Mouse (Mus musculus): ENCODE data around the gene Ugt1a10.
"Not testable (repeated sequence)": the region's sequence is repeated elsewhere in the genome, so short reads cannot be mapped to it uniquely, and the experiment has no call there.

Gene Ugt1a10

DNA sequence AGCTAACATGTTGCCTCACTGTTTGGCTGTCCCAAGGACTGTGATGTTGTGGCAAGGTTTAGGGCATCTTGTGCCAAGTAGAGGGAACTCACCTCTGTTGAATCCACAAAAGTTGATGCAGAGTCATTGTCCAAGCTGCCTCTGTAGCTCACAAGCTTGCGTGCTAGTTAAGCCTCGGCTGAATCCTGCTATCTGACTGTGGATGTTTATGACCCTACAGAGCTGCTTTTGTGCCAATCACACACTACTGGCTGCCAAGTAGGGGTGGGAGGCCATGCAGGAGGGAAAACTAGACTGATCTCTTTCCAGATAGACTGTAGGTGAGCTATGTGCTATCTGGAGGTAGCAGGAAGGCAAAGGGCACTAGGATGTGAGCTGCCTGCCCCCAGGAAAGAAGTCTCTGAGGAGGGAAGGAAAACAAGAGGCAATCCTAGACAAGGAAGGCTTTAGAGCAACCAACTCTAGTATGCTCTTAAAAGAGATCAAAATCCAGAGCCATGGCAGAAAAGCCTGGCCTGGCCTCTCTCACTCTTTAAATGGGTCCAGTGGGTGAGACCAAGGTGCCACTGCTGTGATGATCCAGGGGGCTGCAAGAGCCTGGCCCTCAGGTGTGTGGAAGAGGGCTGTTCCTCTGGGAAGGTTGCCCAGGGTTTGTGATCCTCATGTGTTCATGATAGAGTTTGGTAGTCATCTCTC is 158.7 kb downstream of the Ugt1a10 start:
- in situ Hi-C loops (cut with MboI, MseI), result no loop called here

- in situ Hi-C loops (cut with MboI, MseI), result no loop called here
Measured at GRCm38 (mm10) chr1:88214462-88214952, 159.3 kb downstream of the Ugt1a10 start.

GRCm38 (mm10) chr1:88215466-88216380 is 160.5 kb downstream of the Ugt1a10 start:
- in situ Hi-C loops (cut with MboI, MseI), result no loop called here

GRCm38 (mm10) chr1:88216551-88216950 is 161.4 kb downstream of the Ugt1a10 start:
- in situ Hi-C loops (cut with MboI, MseI), result no loop called here

- in situ Hi-C loops (cut with MboI, MseI), result no loop called here
Measured at GRCm38 (mm10) chr1:88217144-88217543, 162.0 kb downstream of the Ugt1a10 start.

DNA sequence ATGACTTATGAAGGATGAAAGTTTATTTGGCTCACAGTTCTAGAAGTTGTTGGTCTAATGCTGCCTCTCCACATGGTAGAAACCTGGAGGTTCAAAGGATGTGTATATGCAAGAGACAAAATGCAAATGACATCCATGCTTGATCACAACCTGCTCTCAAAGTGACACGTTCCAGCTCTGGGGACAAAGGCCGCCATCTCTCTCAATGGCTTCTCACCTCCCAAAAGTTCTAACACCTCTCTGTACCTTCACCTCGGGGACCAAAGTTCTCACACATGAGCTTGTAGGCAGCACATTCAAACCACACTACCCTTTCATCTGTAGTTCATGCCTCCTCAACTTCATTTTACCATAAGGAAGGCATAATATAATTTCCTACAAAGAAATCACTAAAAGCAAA is 162.4 kb downstream of the Ugt1a10 start:
- in situ Hi-C loops (cut with MboI, MseI), result no loop called here

GRCm38 (mm10) chr1:88218051-88218450 is 162.9 kb downstream of the Ugt1a10 start:
- in situ Hi-C loops (cut with MboI, MseI), result no loop called here

DNA sequence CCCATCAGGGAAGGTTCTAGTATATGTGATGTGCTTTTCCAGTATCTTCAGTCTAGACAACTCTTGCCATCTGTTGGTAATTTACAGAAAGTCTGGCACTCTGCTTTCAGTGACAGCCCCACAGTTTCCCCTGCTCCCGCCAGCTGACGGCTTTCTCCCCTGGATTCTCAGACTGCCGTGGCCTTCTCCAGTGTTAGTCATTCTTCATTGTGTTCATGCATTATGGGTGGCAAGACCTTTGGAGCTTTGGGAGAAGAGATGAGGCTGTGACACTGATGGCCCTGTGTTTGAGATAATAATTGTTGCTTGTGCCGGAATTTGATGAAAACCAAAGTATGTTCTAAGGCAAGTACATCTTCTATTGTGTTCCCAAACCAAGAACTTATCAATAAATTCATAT is 163.4 kb downstream of the Ugt1a10 start:
- in situ Hi-C loops (cut with MboI, MseI), result no loop called here

DNA sequence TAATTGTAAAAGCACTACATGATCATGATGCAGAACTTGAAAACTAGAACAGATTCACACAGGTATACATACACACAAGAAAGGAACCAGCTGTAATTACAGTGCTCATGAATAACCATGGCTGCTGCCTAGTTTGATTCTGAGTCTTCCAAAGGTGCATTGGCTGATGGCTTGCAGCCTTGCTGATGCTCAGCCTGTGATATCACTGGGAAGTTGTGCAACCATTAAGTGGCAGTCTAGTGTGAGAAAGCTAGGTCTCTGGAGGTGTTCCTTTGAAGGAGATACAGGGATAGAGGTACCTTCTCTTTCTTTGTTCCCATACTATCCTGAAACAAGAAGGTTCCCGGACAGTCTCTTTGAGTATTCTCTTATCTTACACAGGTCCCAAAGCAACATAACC is 163.9 kb downstream of the Ugt1a10 start:
- in situ Hi-C loops (cut with MboI, MseI), result no loop called here

GRCm38 (mm10) chr1:88220336-88220735 is 165.1 kb downstream of the Ugt1a10 start:
- in situ Hi-C loops (cut with MboI, MseI), result no loop called here

DNA sequence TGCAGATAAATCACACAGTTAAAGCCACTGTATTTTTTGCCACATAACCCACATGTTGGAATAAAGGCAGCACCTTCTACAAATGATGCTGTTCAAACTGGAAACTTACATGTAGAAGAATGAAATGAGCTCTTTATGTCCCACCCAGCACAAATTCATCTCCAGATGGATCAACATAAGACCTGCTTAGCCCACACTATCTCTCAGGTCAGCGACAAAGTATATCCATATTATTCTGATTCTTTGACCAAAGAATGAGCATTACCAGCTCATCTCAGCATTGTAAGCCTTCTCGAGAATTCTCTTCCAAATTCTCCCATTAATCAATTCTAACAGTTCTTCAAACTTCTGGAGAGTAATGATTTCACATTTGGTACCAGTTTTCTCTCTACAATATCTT is 167.0 kb downstream of the Ugt1a10 start:
- in situ Hi-C loops (cut with MboI, MseI), result no loop called here

DNA sequence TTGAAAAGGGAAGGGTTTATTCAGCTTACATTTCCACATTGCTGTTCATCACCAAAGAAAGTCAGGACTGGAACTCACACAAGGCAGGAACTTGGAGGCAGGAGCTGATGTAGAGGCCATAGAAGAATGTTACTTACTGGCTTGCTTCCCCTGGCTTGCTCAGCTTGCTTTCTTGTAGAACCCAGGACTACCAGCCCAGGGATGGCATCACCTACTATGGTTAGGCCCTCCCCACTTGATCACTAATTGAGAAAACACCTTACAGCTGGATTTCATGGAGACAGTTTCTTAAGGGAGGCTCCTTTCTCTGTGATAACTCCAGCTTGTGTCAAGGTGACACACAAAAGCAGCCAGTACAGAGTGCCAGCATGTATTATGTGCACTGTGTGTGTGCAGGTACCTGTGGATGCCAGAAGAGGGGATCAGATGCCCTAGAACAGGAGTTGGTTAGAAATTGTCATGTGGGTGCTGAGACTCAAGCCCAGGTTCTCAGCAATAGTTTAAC is 167.9 kb downstream of the Ugt1a10 start:
- in situ Hi-C loops (cut with MboI, MseI), result not testable (repeated sequence)

DNA sequence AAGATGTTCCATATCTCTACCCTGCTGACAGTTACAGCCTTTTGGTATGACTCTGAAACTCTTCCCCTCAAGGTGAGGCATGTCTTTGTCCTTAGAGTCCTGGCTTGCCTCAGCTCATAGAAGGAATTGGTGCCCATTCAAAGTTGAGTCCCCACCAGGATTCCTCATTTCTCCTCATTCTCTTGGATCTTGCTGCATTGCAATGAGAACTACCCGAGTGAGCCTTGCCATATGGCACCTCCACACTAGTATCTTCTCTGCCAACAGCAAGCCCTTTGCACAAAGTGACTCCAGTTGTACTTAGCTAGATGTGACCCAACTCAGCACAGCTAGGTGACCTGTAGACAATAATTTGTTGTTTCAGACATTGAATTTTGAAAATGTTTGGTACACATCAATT is 168.4 kb downstream of the Ugt1a10 start:
- in situ Hi-C loops (cut with MboI, MseI), result no loop called here

DNA sequence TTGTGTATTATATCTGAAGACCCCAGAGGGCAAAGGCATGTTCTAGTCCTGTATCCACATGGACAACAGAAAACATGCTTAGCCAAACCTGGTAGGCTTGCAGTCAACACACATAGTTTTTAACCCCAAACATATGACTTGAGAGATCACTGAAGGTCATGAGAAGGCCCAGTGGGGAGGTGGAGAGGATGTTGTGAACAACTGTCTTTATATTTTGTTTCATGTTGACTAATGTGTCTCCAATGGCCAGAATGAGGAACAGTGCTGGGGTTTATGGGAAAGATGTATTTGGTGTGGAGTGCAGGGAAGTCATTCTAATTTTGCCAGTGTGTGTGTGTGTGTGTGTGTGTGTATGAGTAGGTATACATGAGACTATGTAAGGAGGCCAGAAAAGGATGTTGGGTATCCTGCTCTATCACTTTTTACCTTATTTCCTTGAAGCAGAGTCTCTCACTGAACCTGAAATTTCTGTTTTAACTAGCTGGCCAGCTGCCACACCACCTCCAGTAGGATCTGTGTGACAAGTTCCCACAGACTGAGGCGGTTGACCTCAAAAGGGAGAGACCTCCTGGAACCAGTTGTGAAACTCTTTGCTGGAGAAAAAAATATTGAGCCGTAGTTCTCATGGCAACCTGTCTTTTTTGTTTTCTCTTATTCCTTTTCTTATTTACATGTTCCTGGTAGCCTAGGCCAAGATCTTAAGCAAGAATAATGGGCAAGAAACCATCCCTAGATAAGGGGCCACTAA is 169.0 kb downstream of the Ugt1a10 start:
- in situ Hi-C loops (cut with MboI, MseI), result no loop called here

DNA sequence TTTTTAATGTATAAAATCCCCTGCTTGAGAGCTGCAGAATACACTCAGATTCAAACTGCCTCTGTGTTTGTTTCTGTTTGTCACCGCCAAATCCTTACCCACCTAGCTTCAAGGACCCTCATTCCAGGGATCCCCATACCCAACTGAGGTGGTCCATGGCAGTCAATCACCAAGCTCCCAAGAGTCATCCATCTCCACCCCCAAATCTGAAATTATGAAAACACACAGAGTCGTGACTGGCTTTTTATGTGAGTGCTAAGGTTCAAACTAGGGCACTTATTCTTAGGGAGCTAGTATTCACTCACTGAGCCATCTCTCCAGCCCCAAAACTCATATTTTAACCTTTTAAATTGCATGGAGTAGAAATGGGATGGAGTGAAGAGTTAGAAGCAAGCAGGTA is 170.1 kb downstream of the Ugt1a10 start:
- in situ Hi-C loops (cut with MboI, MseI), result not testable (repeated sequence)

DNA sequence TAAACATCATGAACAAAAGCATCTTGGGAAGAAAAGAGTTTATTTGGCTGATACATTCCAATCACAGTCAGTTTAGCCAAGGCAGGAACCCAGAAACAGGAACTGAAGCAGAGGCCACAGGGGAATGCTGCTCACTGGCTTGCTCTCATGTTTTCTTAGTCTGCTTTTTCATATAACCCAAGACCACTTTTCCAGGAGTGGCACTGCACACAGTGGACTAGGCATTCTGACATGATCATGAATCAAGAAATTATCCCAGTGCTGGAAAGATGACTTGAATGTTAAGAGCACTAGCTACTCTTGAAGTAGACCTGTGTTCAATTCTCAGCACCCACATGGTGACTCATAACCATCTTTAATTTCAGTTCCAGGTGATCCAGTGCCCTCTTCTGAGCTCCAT is 170.6 kb downstream of the Ugt1a10 start:
- in situ Hi-C loops (cut with MboI, MseI), result no loop called here

DNA sequence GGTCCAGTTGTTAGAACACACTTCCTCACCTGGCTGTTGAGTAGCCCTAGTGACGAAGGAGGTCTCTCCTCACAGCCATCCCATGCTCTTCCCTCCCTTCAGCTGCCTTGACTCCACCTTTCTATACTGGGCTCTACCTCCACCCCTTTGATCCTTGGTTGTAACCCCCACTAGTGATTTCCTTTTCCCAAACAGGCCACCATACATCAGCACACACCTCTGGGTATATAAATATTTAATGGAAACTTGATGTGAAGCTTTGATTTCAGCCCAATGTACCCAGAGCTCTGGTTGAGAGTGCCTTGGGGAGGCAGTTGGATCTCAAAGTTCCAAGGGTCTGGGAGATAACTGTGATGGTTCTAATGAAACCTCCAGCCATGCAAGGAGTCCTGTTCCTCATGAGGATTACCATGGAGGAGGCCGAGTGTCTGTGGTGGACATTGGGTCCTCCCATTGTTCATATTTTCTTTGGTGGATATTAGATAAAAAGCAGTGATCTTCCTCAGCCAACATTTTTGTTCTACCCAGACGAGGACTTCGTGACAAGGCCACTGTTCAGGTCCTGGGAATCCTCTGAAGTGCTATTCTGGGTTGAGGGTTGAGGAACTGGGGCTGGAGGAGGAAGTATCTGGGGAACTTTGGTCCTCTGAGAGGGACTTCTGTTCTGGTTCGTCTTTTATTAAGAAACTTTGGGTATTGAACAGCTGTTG is 171.6 kb downstream of the Ugt1a10 start, which contains the start of gene Mroh2a:
Gene Mroh2a (plus strand): TSS at position 317 of the 710 bp plus-strand sequence.
- in situ Hi-C loops (cut with MboI, MseI), result no loop called here

GRCm38 (mm10) chr1:88227482-88227881 is 172.3 kb downstream of the Ugt1a10 start:
- in situ Hi-C loops (cut with MboI, MseI), result no loop called here

DNA sequence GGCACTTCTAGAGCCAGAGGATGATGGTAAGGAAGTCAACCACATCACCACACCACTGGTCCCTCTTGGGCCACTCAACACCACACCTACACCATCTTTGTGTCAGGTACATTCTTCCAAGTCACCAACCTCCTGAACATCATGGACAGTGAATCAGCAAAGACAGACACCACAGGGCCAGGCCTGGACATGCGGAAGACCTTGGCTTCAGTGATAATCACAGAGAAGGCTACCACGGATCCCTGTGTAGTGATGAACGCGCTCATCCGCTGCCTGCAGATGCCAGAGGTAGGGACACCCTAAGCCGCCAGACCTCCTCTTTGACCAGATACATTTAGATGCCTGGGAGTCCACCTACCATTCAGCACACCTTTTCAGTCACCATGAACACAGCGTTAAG is 172.9 kb downstream of the Ugt1a10 start:
- in situ Hi-C loops (cut with MboI, MseI), result no loop called here

- in situ Hi-C loops (cut with MboI, MseI), result no loop called here
Measured at GRCm38 (mm10) chr1:88229566-88229965, 174.4 kb downstream of the Ugt1a10 start.

- in situ Hi-C loops (cut with MboI, MseI), result no loop called here
Measured at GRCm38 (mm10) chr1:88229986-88230385, 174.8 kb downstream of the Ugt1a10 start.
